Mouse (Mus musculus): ENCODE measurements around the gene Zbtb9.

Gene Zbtb9

GRCm38 (mm10) chr17:26947231-26948100, 25.5 kb upstream of the Zbtb9 start:
- DNase-seq (ENCODE audit: low read depth) = no peak

GRCm38 (mm10) chr17:26948316-26949050, 24.5 kb upstream of the Zbtb9 start:
- no peak for DNase-seq (ENCODE audit: low read depth)

- no peak for DNase-seq (ENCODE audit: low read depth)
These were observed 23.9 kb upstream of the Zbtb9 start for GRCm38 (mm10) chr17:26949051-26949577.

GRCm38 (mm10) chr17:26949866-26950265, 23.1 kb upstream of the Zbtb9 start:
- DNase-seq (ENCODE audit: low read depth) = no peak

GRCm38 (mm10) chr17:26950560-26951288, 22.2 kb upstream of the Zbtb9 start:
- DNase-seq (ENCODE audit: low read depth) = no peak

GRCm38 (mm10) chr17:26951406-26951805, 21.6 kb upstream of the Zbtb9 start:
- DNase-seq (ENCODE audit: low read depth) = no peak

GRCm38 (mm10) chr17:26951952-26952877, 20.8 kb upstream of the Zbtb9 start:
- DNase-seq (ENCODE audit: low read depth) = no peak

- DNase-seq (ENCODE audit: low read depth) = no peak
These were observed 19.8 kb upstream of the Zbtb9 start for GRCm38 (mm10) chr17:26953201-26953600.

- no peak for DNase-seq (ENCODE audit: low read depth)
These were observed 19.2 kb upstream of the Zbtb9 start for GRCm38 (mm10) chr17:26953726-26954125.

GRCm38 (mm10) chr17:26956309-26956708, 16.7 kb upstream of the Zbtb9 start:
- no peak for DNase-seq (ENCODE audit: low read depth)

GRCm38 (mm10) chr17:26956895-26957294, 16.1 kb upstream of the Zbtb9 start:
- DNase-seq (ENCODE audit: low read depth) = no peak

GRCm38 (mm10) chr17:26957872-26958271, 15.1 kb upstream of the Zbtb9 start:
- DNase-seq (ENCODE audit: low read depth) = no peak

- no peak for DNase-seq (ENCODE audit: low read depth)
These were observed 14.1 kb upstream of the Zbtb9 start for GRCm38 (mm10) chr17:26958880-26959279.

- DNase-seq (ENCODE audit: low read depth) = no peak
These were observed 13.2 kb upstream of the Zbtb9 start for GRCm38 (mm10) chr17:26959815-26960214.

- no peak for DNase-seq (ENCODE audit: low read depth)
These were observed 11.3 kb upstream of the Zbtb9 start for GRCm38 (mm10) chr17:26961572-26962240.

GRCm38 (mm10) chr17:26966993-26967392, 6.0 kb upstream of the Zbtb9 start:
- DNase-seq (ENCODE audit: low read depth) = no peak

GRCm38 (mm10) chr17:26967477-26967876, 5.5 kb upstream of the Zbtb9 start:
- DNase-seq (ENCODE audit: low read depth) = no peak

GRCm38 (mm10) chr17:26968200-26968611, 4.8 kb upstream of the Zbtb9 start:
- no peak for DNase-seq (ENCODE audit: low read depth)

GRCm38 (mm10) chr17:26969257-26969656, 3.7 kb upstream of the Zbtb9 start:
- no peak for DNase-seq (ENCODE audit: low read depth)

GRCm38 (mm10) chr17:26970221-26970620, 2.7 kb upstream of the Zbtb9 start:
- no peak for DNase-seq (ENCODE audit: low read depth)
